Comparison of ENCODE assay signal across 13 mouse cellular contexts in genomic region chr7:99313253-99313652, GRCm38 (mm10). TPM values are rescaled to one million over a fixed set of nuclear protein-coding genes. Genes with fewer than 3 reads are reported as not detected.
DNase-seq lines count a peak whose midpoint lies in the region; ATAC-seq and TF ChIP-seq lines count a peak whose summit lies in the region.
"Had no signal": no experiment of that assay in that cellular context is flagged by ENCODE, and none has a peak within 500 bp of the region (broad histone marks: within the 10 kb centered on the region; RNA-seq: fewer than 3 reads in every experiment).

No protein-coding gene starts in this region.

- no peak overlapping the region for H3K4me3 ChIP-seq in liver, postnatal 0 days (ENCODE audit: low read depth, low read length)
- no peak overlapping the region for H3K4me3 ChIP-seq in liver, embryonic 12.5 days
- no peak overlapping the region for H3K4me3 ChIP-seq in forebrain, embryonic 14.5 days (ENCODE audit: low read depth, low read length)
- H3K4me3 ChIP-seq in hindbrain, postnatal 0 days (ENCODE audit: low read length) = no peak overlapping the region
- no peak overlapping the region for H3K4me3 ChIP-seq in neural tube, embryonic 13.5 days

- no peak for DNase-seq in liver, postnatal 0 days
- DNase-seq in forebrain, embryonic 14.5 days (ENCODE audit: low spot score) = peak; percentile 39
- DNase-seq in hindbrain, postnatal 0 days (ENCODE audit: low spot score) = no peak
- no peak for DNase-seq in right cerebral cortex, postnatal 10 days (ENCODE audit: low spot score in 2 of 2)
- DNase-seq in left cerebral cortex, adult 9 months (ENCODE audit: low spot score in 2 of 2) = no peak
- DNase-seq in testis, postnatal 10 days (ENCODE audit: low spot score) = no peak
- DNase-seq: cerebellum, adult 9-10 months; kidney, adult 2 months; thymus, postnatal 36 days had no signal

- no peaks in the 10 kb centered on the region for H3K9me3 ChIP-seq in liver, postnatal 0 days (ENCODE audit: low read length)
- H3K9me3 ChIP-seq in liver, embryonic 12.5 days (replicated peaks) = no peaks in the 10 kb centered on the region
- H3K9me3 ChIP-seq in forebrain, embryonic 14.5 days (replicated peaks; ENCODE audit: control insufficient read depth, low read length) = no peaks in the 10 kb centered on the region
- H3K9me3 ChIP-seq in hindbrain, postnatal 0 days (ENCODE audit: low read length) = no peaks in the 10 kb centered on the region
- no peaks in the 10 kb centered on the region for H3K9me3 ChIP-seq in neural tube, embryonic 13.5 days

- 0 out of 2 replicates have a peak, but pooled peaks have one; percentile 41 for ATAC-seq in liver, postnatal 0 days
- ATAC-seq in liver, embryonic 12.5 days = no peak
- ATAC-seq in forebrain, embryonic 14.5 days = no peak
- ATAC-seq in hindbrain, postnatal 0 days = no peak
- peak; percentile 54 for ATAC-seq in neural tube, embryonic 13.5 days (ENCODE audit: low read depth)

- no peak for TF ChIP-seq EP300 in liver, postnatal 0 days (IDR thresholded peaks at IDR 0.05; ENCODE audit: low read depth)

- H3K27ac ChIP-seq in liver, postnatal 0 days (ENCODE audit: low read depth) = no peak overlapping the region
- H3K27ac ChIP-seq in liver, embryonic 12.5 days = no peak overlapping the region
- peak overlapping the region; percentile 89 for H3K27ac ChIP-seq in forebrain, embryonic 14.5 days (ENCODE audit: low read depth, low read length)
- H3K27ac ChIP-seq in hindbrain, postnatal 0 days = peak overlapping the region; percentile 36; the same call in 1 of the 2 replicates
- peak overlapping the region; percentile 91 for H3K27ac ChIP-seq in neural tube, embryonic 13.5 days (replicated peaks)

- H3K36me3 ChIP-seq in liver, postnatal 0 days (replicated peaks; ENCODE audit: insufficient read depth, low read length) = no peaks in the 10 kb centered on the region
- H3K36me3 ChIP-seq in liver, embryonic 12.5 days = no peaks in the 10 kb centered on the region
- H3K36me3 ChIP-seq in forebrain, embryonic 14.5 days (ENCODE audit: control insufficient read depth, insufficient read depth, low read length) = peaks cover 25% of the 10 kb centered on the region
- peaks cover 26% of the 10 kb centered on the region for H3K36me3 ChIP-seq in hindbrain, postnatal 0 days (ENCODE audit: insufficient read depth, low read length)
- H3K36me3 ChIP-seq in neural tube, embryonic 13.5 days = peaks cover 28% of the 10 kb centered on the region

- no peak overlapping the region for H3K4me2 ChIP-seq in liver, postnatal 0 days (ENCODE audit: low read depth, low read length)
- H3K4me2 ChIP-seq in liver, embryonic 12.5 days = no peak overlapping the region
- no peak overlapping the region for H3K4me2 ChIP-seq in forebrain, embryonic 14.5 days (ENCODE audit: low read length)
- no peak overlapping the region for H3K4me2 ChIP-seq in hindbrain, postnatal 0 days (ENCODE audit: low read depth, low read length)
- H3K4me2 ChIP-seq in neural tube, embryonic 13.5 days = peak overlapping the region; percentile 34; the same call in 1 of the 2 replicates

- H3K27me3 ChIP-seq in liver, postnatal 0 days (ENCODE audit: insufficient read depth, low read length) = no peaks in the 10 kb centered on the region
- peaks cover 35% of the 10 kb centered on the region for H3K27me3 ChIP-seq in liver, embryonic 12.5 days (replicated peaks)
- no peaks in the 10 kb centered on the region for H3K27me3 ChIP-seq in forebrain, embryonic 14.5 days (replicated peaks; ENCODE audit: control insufficient read depth, insufficient read depth, low read length)
- H3K27me3 ChIP-seq in hindbrain, postnatal 0 days (ENCODE audit: insufficient read depth, low read length) = no peaks in the 10 kb centered on the region
- no peaks in the 10 kb centered on the region for H3K27me3 ChIP-seq in neural tube, embryonic 13.5 days

- no peak overlapping the region; the same call in 1 of the 2 replicates for H3K9ac ChIP-seq in liver, postnatal 0 days (replicated peaks)
- no peak overlapping the region for H3K9ac ChIP-seq in liver, embryonic 12.5 days
- H3K9ac ChIP-seq in forebrain, embryonic 14.5 days (ENCODE audit: low read length) = no peak overlapping the region
- H3K9ac ChIP-seq in hindbrain, postnatal 0 days (replicated peaks; ENCODE audit: low read length) = no peak overlapping the region
- H3K9ac ChIP-seq in neural tube, embryonic 13.5 days = peak overlapping the region; percentile 61; the same call in 1 of the 2 replicates

- TF ChIP-seq CTCF in liver, postnatal 0 days (IDR thresholded peaks at IDR 0.05; ENCODE audit: low read depth) = no peak
- TF ChIP-seq CTCF in hindbrain, postnatal 0 days (IDR thresholded peaks at IDR 0.05; ENCODE audit: low read depth) = no peak

- H3K4me1 ChIP-seq in liver, postnatal 0 days (ENCODE audit: insufficient read depth) = peaks cover 20% of the 10 kb centered on the region
- H3K4me1 ChIP-seq in liver, embryonic 12.5 days = no peaks in the 10 kb centered on the region
- H3K4me1 ChIP-seq in forebrain, embryonic 14.5 days (ENCODE audit: control insufficient read depth, insufficient read depth, low read length) = peaks cover 17% of the 10 kb centered on the region
- peaks cover 21% of the 10 kb centered on the region for H3K4me1 ChIP-seq in hindbrain, postnatal 0 days (ENCODE audit: insufficient read depth, low read length)
- H3K4me1 ChIP-seq in neural tube, embryonic 13.5 days (replicated peaks) = peaks cover 79% of the 10 kb centered on the region

- 61% methylated on average over 8 of the region's 8 CpGs for WGBS in liver, postnatal 0 days (ENCODE audit: insufficient replicate concordance)
- WGBS in liver, embryonic 12.5 days (ENCODE audit: insufficient replicate concordance) = 65% methylated on average over 8 of the region's 8 CpGs
- WGBS in forebrain, embryonic 14.5 days = 65% methylated on average over 8 of the region's 8 CpGs
- WGBS in hindbrain, postnatal 0 days = 41% methylated on average over 8 of the region's 8 CpGs
- 45% methylated on average over 8 of the region's 8 CpGs for WGBS in neural tube, embryonic 13.5 days

RNA-seq across cellular contexts. Expression of gene Serpinh1, which starts 39.8 kb away (rescaled TPM):
- 24.0 and 29.6 TPM in 2 replicates for polyA plus RNA-seq in liver, postnatal 0 days (2015; fragmentation: Nextera tagmentation; extraction: Ambion mirVana)
- 249 and 251 TPM in 2 replicates for polyA plus RNA-seq in liver, embryonic 12.5 days (2016; fragmentation: Nextera tagmentation; extraction: Ambion mirVana)
- 102 and 115 TPM in 2 replicates for polyA plus RNA-seq in forebrain, embryonic 14.5 days (2014; fragmentation: Nextera tagmentation; extraction: Ambion mirVana)
- total RNA-seq in hindbrain, postnatal 0 days (2014; rRNA removed) = 214 and 215 TPM in 2 replicates
- polyA plus RNA-seq in hindbrain, postnatal 0 days (2015; fragmentation: Nextera tagmentation; extraction: Ambion mirVana) = 161 TPM in 2 replicates
- 462 and 484 TPM in 2 replicates for polyA plus RNA-seq in neural tube, embryonic 13.5 days (2015; fragmentation: Nextera tagmentation; extraction: Ambion mirVana)
- total RNA-seq: megakaryocyte-erythroid progenitor cell, adult 5-6 weeks; MEL had no signal

RNA-seq across cellular contexts. Expression of gene Map6, which starts 46.0 kb away (rescaled TPM):
- 0.06 TPM in 2 replicates for polyA plus RNA-seq in liver, postnatal 0 days (2015; fragmentation: Nextera tagmentation; extraction: Ambion mirVana)
- 0.13 and 0.25 TPM in 2 replicates for polyA plus RNA-seq in liver, embryonic 12.5 days (2016; fragmentation: Nextera tagmentation; extraction: Ambion mirVana)
- 46.2 and 62.4 TPM in 2 replicates for polyA plus RNA-seq in forebrain, embryonic 14.5 days (2014; fragmentation: Nextera tagmentation; extraction: Ambion mirVana)
- 292 and 327 TPM in 2 replicates for total RNA-seq in hindbrain, postnatal 0 days (2014; rRNA removed)
- 97.4 and 111 TPM in 2 replicates for polyA plus RNA-seq in hindbrain, postnatal 0 days (2015; fragmentation: Nextera tagmentation; extraction: Ambion mirVana)
- 105 and 111 TPM in 2 replicates for polyA plus RNA-seq in neural tube, embryonic 13.5 days (2015; fragmentation: Nextera tagmentation; extraction: Ambion mirVana)
- total RNA-seq: megakaryocyte-erythroid progenitor cell, adult 5-6 weeks; MEL had no signal

Comparison
In these comparisons a context has a peak if more than half of its experiments do, and no peak if none do; other contexts are left out.
1. ATAC-seq: peak in liver, postnatal 0 days (single experiment) and neural tube, embryonic 13.5 days (single experiment); none in liver, embryonic 12.5 days (single experiment), forebrain, embryonic 14.5 days (single experiment) and hindbrain, postnatal 0 days (single experiment).
2. H3K27ac ChIP-seq: peak in forebrain, embryonic 14.5 days (single experiment), hindbrain, postnatal 0 days (single experiment) and neural tube, embryonic 13.5 days (single experiment); none in liver, postnatal 0 days (single experiment) and liver, embryonic 12.5 days (single experiment).
3. RNA of gene Map6, which starts 46.0 kb away (polyA plus RNA-seq): 97.4 to 111 TPM in hindbrain, postnatal 0 days, 105 to 111 TPM in neural tube, embryonic 13.5 days and 46.2 to 62.4 TPM in forebrain, embryonic 14.5 days; 0.13 to 0.25 TPM in liver, embryonic 12.5 days and 0.06 TPM in liver, postnatal 0 days; every median in the first group is over 10 times any median in the second.